Mouse (Mus musculus) gastrocnemius, adult 18-20 months (tissue): ENCODE measurements at regions not wholly inside any gene's neighbourhood (a gene's known extent, or its start where the extent isn't known, plus 50 kb on each side); places are given as distances from the start of the nearest gene placed in this dataset.

Experiments
- DNase-seq: peaks from one replicate; pipeline ENCODE4 v3.0.0; 2021; ENCODE audit warnings: low spot score

DNA sequence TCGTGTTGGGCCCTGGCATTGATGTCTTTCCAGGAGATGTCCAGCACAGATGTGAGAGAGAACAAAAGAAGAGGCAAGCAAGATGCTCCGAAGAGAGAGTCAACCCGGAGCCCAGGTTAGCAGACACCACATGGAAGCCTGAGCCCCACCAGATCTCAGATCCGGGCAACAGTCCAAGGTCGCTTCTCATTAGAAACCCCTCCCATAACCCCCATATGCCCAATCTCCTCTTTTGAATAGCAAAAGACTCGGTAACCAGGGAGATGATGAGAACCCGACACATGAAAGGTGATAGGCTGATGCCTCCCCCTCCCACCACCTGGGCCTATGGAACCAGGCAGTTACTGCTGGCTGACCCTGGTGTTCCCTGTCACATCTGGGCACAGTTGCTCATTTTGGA lies 155.7 kb upstream of the Igsf21 start:
- no peak for DNase-seq

DNA sequence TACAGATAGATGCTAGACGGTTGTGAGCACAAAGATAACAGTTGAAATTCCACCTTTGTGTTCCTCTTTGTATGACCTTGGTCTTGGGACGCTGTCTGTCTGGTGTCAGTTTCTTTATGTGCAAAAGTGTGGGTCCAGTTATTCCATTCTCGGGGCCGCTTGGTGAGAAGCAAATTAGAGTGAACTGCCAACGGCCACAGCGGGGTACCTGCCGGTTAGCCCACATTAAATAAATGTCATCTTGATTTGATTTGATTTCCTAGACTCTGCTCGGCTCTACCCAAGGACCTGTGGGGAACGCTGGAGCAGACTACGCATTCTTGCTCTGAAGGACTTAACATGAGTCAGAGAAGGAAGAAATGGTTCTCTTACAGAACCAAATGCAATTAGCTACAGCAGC lies 155.0 kb upstream of the Igsf21 start:
- no peak for DNase-seq

DNA sequence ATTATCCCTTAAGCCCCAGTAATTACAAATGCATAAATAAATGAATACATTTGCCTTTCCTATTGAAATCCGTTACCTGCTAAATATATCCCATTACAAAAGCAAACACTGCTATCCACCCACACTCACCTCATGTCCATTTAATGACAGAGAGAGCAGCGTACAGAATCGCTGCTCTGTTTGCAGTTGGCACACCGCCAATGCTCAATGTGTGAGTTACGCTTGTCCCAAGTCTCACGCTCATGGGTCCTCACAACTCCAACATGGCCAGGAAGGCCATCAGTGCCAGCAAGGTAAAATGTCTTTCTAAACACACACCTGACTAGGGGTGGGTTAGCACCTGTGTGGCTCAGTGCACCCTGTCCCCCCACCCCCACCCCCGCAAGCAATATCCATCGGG lies 150.0 kb upstream of the Igsf21 start:
- DNase-seq, result no peak

DNA sequence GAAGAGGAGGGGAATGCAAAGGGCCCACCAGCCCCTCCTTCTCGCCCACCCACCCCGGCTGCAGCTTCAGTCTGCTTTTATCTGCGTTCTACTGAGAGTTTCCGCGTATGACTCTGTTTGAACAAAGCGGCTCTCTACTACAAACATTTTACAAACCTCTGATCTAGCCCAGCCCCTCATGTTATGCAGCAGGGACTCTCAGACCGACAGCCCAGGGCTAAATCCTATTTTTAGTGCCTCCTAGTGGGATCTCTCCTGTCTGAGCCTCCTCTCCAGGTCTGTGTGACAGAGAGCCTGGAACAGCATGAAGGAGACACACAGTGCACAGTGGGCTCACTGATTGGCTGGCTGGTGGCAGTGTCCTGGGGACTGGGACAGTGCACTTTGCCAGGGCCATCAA lies 145.7 kb upstream of the Igsf21 start:
- no peak for DNase-seq

DNA sequence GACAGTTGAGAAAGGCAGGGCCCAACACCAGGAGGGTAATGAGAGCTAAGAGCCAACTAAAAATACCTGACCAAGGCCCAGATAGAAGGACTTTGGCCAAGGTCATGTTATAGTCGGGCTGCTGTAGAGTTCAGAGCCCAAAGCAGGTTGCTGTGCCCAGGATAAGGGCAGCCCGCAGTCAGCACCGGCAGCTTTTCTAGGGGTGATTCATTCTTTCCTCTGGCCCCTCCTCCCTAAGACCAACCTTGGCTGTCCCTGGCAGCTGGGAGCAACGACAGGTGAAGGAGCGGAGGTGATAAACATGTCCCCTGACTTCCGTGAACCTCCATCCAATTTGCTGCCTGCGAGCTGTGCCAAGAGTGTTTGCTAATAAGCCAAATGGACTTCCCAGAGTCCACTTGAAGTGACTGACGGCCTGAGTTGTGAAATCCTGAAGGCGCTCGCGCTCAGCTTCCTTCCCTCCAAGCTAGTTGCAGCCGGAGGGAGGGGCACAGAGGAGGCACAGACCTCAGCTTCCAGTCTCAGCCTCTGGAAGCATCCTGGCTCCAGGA lies 144.2 kb upstream of the Igsf21 start:
- DNase-seq, result no peak

DNA sequence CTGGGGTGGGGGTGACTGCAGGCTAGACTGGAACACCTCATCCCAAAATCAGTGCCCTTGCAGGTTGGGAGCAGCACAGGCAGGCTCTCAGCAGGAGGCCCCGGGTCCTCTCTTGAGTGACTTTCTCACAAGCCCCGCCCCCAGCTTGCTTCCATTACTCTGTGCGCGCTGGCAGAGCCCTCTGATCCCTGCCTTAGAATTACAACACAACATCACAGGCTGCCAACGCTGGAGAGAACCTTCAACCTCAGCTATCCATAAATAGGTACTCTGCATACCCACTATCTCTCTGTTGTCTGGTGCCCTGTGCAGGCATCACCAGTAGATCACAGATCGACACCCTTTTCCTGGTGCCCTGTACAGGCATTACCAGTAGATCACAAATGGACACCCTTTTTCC lies 139.1 kb upstream of the Igsf21 start:
- no peak for DNase-seq

DNA sequence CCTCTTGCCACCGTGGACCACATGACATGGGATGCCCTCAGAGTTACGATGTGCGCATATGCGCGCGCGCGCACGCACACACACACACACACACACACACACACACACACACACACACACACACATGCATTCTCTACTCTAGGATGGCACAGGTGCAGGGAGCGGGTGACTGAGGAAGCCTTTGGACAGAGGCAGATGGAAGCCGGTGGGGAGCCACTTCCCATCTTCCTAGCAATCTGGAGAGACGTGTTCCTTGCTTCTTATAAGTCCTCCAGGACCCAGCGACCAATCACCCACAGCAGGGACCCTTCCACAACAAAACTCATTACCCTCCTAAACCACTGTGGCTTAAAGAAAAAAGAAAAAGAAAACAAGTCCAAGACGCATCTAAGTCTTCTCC lies 138.6 kb upstream of the Igsf21 start:
- no peak for DNase-seq

DNA sequence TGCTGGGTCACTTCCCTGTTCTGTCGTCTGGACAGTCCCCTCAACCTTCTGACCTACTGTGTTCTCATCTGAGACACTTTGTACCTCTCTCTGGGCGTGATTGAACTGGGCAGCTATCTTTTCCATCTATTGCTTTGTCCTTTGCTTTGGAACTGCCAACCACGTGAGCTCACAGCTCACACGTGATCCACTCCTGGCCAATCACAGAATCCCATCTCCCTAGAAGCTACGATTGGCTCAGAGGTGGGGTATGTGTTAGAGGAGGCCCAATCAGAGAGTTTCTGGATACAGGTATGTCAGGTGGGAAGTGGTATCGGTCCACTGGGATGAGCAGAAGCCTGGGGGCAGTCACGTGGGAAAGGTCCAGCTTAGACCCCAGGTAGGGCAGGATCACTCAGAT lies 137.0 kb upstream of the Igsf21 start:
- DNase-seq, result no peak

DNA sequence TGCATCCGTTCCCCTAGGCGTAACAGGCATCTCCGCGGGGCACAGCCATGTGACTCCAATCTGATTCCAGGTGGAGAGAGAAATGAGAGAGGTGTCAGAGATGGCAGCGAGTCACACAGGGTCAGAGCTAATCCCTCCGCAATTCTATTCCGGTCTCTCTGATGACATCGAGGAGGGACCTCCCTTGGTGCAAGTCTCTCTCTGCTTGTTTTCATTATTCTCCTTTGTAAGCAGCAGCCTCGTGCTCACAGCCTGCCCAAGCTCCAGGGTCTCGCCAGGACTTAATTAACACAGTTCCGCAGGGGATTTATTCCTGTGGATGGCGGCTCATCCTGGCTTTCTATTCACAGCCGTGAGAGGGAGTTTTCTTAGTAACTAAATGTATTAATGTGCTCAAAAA lies 134.1 kb upstream of the Igsf21 start:
- DNase-seq, result no peak

DNA sequence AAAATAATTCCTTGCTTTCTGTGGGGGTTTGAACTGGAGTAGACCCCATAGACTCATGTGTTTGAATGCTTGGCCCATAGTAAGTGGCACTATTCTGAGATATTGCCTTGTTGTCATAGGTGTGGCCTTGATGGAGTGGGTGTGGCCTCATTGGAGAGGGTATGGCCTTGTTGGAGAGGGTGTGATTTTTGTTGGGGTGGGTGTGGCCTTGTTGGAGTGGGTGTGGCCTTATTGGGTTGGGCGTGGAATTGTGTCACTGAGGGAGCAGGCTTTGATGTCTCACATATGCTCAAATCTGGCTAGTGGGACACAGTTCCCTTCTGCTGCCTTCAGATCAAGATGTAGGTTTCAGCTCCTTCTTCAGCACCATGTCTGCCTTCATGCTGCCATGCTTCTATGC lies 131.4 kb upstream of the Igsf21 start:
- no peak for DNase-seq

DNA sequence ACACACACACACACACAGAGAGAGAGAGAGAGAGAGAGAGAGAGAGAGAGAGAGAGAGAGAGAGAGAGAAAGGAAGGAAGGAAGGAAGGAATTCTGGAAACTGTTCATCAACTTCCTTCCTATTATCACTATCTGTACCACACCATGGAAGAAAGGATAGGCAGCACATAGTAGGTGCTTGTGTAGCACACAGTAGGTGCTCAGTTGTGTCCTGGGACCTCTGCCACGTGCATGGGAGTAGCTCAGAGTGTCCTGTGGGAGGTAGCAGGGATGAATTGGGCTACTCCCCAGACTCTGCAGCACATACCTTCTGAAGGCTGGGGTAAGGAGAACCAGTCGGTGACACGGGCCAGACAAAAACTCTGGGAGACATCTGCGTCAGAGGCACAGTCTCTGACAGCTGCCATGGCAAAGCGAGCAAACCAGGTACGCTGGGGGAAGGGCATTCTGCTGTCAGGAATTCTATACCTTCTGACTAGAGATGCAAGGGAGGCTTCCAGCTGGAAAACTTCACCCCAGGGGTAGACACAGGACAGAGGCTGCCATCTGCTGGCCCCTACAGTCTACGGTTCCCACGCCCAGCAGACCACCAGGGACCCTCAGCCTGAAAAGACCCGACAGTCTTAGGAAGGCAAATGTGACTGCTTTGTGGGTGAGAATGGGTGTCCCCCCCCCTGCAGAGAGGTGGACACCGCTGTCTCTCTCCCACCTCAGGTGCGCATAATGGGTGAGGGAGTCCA lies 126.2 kb upstream of the Igsf21 start:
- DNase-seq, result no peak

DNA sequence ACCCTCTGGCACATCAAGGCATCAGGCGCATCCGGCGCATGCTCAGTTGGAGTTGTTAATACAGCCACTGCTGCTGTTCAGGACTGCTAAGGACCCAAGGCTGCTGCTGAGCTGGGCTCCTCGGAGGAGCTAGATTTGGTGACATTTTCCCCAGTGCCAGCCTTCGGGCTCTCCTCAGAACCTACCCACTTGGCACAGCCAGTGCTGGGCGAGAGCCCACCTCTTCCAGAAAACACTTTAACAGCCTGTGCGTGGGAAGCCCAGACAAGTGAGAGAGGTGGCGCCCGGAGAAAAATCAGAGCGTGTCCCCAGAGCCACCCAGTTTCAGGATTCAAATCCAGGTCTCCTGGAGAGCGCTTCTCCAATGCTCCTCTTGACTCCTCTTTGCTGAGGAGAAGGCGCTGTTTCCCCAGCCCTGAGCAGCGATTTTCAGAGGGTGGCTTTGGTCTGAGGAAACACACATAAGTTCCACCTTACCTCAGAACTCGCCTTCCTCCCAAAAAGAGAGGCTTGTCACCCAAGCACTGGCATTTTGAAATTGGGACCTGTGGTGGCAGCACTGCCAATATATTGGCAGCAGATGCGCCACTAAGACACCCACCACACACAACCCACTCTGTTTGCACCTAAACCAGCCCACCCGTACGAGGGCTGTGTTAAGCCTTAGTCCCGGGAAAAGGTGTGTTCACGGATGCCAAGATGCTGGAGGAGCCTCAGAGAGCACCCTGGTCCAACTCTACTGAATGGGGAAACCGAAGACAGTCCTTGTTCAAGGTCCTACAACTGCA lies 125.0 kb upstream of the Igsf21 start:
- no peak for DNase-seq

DNA sequence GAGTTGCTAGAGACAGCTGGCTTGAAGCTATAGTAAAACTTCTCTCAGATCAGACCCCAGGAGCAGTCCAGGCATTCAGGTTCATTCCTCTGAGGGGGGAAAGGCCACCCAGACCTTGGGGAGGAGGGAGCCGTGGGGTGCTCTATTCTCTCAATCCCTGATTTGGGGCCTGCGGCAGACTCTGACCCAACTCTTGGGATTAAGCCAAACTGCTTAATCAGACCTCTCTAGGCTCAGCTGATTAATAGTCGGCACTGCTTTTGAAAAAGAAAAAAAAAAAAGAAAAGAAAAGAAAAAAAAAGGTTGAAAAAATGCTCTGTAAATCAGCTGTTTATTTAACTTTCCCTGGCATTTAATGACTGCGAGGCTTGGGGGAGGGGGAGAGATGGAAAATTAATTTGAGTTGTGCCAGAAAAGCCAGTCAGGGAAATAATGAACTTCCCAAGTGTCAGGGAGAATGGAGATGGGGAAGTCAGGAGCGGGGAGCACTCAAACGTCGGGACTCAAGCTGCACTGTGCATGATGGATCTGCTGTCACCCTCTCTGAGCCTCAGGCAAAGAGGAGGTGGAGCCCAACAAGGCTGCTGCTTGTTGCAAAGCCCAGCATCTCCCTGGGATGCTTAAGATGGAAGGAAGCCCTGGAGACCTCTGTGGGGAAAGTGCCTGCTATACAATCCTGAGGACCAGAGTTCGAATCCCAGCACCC lies 120.5 kb upstream of the Igsf21 start:
- DNase-seq, result no peak

DNA sequence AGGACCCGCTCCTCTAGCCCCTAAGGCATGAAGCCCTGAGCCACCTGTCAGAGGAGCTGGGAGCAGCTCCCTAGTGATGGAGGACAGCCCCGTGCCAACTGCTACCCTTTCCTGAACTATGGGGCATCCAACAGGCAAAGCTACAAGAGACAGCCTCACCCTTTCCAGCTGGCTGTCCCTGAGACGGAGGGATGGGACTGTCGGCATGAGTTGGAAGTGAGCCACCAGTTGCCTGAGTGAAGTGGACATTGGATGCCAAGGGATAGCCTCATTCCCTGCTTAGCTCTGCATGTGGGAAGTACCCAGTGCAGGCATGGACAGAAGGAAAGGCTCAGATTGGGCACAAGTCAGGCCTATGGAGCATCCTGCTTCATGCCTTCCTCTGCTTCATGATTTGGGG lies 112.3 kb upstream of the Igsf21 start:
- DNase-seq, result no peak

DNA sequence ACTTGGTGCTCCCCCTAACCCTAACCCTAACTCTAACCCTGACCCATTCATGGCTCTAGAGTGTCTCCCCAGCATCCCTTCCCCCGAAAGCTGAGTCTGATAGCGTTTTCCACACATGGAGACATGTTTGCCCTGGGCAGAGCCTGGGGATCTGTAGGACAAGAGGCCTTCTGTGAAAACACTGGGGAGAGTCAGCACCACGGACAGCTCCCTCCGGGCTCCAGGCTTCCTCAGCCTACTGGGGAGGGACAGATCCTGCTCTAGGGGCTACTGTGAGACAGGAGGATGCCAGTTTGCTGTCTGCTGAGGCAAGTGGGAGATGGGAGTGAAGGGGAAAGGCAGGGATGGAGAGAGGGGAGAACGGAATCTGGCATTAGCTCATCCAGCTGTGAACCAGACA lies 111.5 kb upstream of the Igsf21 start:
- peak; percentile 12 for DNase-seq

DNA sequence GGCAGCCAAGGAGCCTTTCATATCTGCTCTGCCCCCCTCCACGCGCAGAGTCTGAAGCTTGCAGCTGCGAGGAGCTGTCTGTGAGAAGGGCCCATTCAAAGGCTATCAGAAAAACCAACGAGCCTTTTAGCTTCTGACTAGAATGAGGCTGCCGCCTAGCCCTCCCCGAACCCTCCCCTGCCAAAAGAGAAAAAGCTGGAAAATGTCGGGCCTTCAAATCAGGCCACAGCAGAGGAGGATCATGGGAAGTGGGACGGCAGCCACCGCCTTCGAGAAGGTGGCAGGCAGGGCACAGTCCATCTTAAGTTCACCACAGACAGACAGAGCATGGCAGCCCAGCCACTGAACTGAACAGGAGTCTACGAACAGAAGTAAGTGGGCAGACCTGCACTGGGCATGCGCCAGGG lies 108.6 kb upstream of the Igsf21 start:
- no peak for DNase-seq

DNA sequence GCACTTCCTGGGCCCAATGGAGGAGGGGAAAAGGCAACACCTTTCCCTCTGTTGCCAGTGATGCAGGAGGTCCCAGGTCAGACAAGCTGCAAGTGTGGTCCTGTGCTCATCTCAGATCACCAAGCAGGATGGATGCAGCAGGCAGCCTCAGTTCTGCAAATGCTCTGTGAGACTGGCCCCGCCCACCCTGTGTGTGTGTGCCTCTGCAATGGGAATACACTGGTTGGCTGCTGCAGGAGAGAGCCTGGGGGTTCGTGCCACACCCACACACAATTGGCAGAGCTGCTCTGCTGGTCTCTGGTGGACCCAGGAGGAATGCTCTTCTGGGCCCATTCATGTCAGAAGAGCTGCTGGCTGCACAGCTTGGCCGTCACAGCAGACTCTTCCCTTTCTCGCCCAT lies 102.2 kb upstream of the Igsf21 start:
- no peak for DNase-seq

DNA sequence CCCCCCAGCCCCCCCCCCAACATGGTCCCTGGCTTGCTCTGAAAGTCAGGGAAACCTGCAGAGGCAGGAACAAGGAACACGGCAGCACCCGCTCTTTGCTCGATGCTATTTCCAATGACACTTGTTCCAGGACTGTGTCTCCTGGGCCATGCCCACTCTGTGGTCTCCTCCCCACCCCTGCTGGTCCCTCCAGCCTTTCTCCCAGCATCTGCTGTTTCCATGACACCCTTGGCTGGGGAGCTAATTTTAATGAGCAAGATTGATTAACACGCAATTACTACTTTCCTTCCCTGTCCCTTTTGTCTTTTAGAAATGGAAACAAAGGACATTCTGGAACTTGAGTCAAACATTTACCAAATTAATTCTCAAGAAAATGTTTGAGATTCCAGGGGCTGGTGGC lies 83.6 kb upstream of the Igsf21 start:
- DNase-seq, result no peak

DNA sequence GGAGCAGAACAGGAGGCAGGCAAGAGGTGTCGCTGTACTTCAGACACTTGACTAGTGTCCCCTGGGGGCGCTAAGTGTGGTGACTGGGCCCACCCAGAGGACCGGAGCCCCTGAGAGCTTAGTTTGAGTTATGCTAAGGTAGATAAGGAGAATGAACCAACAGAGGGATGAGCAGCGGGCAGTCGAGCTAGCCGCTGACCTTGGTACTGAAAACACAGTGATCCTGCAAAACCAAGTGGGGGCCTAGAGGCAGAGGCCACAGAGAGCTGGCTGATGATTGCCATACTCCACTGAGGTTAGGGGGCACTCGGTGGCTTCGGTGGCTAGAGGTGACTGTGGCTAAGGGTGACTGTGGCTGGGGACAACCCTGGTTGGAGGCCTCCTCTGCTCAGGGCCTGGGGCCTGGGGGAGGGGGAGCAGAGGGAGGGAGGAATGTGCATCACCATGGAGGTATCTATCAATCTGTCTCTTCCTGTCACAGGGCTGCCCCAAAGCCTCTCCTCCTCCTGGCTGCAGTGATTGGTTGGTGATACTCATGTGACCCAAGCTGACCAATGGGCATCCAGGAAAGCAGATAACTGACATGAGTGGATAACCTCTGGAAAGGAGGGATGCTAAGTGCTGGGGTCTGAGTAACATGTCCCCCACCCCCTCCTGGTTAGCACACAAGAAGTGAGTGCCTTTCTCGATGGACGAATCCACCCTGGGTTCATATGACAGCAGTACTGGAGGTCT lies 80.3 kb upstream of the Igsf21 start:
- DNase-seq, result no peak

DNA sequence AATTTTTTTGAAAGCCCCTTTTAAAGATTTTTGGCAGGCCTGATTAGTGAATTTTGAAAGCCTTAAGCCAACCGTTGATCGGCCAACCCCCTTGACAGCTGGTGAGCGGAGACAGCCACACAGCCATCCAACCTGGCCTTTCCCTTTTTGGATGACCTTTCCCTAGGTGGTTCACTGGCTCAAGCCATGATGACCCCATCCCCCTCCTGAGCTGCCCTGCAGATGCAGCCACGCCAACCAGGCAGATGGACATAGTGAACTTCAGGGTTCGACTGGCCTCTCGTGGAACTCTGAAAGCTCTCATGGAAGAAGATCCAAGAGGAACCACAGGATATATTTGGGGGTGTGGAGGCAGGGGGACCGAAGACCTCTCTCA lies 79.1 kb upstream of the Igsf21 start:
- no peak for DNase-seq

DNA sequence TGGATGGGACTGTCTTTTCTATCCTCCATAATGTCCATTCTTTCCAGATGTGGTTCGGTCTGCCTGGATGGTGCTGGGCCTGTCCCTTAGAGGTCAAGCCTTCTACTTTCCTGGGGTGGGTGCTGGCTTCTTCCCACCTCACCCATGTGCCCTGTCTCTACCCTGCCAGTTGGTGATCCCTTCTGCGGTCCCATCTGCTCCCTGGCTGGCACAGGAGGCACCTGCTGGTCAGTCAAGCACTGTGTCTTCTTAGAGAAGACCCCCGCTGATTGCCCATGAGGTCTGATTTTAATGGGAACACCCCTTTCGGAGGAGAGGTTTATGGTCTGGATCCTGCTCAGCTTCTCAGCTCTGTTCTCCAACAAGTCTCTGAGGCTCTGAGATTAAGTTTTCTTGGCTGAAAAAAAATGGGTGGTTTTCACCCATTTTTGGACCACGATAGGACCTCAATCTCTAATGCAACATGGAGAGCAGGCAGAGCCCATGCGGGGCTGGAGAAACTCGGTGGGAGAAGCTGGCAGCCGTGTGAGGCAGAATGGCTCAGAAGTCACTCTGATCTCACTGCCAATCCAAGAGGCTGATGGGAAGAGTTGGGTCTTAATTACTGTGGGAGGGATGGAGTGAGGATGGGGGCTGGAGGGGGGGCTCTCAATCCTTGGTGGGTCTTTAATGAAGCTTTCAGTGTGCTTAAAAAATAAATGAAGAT lies 78.5 kb upstream of the Igsf21 start:
- DNase-seq, result no peak
